Mouse (Mus musculus) embryonic stem cell, embryonic (primary cell): ENCODE results near the gene Helz.

ENCODE experiments used
- CTCF ChIA-PET, 4 experiments: fragments of 300-600 bp in 2 of 4; fragments of 350-600 bp in 2 of 4; sonication (Branson Sonifier 250); formaldehyde crosslinking; loops; one replicate each; lab custom pipeline; 2022; ENCODE audit warnings: inconsistent platforms in 2 of 4; lab: Charles Lee
- POLR2A ChIA-PET, 4 experiments: fragments of 300-600 bp in 2 of 4; fragments of 350-600 bp in 2 of 4; sonication (Branson Sonifier 250); formaldehyde crosslinking; loops; one replicate each; lab custom pipeline; 2022; ENCODE audit warnings: antibody characterized with exemption in 4 of 4, inconsistent platforms in 1 of 4; lab: Charles Lee

Gene Helz

DNA sequence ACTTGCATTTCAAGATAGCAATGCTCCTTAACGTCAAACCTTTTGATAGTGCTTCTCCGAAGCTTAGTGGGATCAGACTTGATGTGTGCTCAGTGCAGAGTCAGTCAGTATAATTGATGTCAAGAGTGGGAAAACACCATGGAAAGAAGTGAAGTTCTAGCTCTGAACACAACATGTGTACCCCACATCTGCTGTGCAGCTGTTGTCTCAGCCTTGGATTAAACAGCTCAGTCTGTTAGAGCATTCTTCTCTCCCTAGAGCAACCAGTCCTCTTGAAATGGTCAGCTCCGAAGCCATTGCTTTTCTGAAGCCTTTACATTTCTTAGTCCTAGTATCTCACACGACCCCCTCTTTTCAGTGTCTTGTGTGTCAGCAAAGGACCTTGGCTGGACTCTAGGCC is 121.2 kb downstream of the Helz start:
- ChIA-PET CTCF (interaction anchor here in 2 of 4 experiments (0.6 to 1.2 kb wide), 3 partner anchors 12 to 325 kb away, joined by 3 to 6 read pairs (median 3); no protein-coding TSS in a partner anchor), POLR2A (interaction anchor here in 2 of 4 experiments (0.5 to 1.5 kb wide), 6 partner anchors 10 to 314 kb away, joined by 3 to 5 read pairs (median 4); no protein-coding TSS in a partner anchor)

DNA sequence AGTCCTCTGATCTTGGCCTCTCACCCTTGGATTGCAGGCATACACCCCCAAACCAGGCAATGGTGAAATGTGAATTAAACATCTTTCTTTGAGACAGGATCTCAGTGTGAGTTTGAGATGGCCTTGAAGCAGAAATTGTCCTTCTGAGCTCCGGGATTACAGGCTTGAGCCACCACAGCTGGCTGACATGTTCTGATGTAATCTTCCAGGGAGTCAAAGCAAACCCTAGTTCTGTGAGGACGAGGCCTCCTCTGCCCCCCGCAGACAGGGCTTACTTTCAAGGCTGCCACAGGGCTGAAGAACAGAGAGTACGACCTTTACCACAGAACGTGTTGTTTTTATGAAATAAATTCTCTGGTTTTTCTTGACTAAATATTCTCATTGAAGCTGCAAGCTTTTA is 126.3 kb downstream of the Helz start:
- ChIA-PET POLR2A (interaction anchor here in 3 of 4 experiments (0.6 to 1.8 kb wide), 7 partner anchors 8 to 29 kb away, joined by 3 to 6 read pairs (median 3); no protein-coding TSS in a partner anchor), CTCF (no interaction called here)

DNA sequence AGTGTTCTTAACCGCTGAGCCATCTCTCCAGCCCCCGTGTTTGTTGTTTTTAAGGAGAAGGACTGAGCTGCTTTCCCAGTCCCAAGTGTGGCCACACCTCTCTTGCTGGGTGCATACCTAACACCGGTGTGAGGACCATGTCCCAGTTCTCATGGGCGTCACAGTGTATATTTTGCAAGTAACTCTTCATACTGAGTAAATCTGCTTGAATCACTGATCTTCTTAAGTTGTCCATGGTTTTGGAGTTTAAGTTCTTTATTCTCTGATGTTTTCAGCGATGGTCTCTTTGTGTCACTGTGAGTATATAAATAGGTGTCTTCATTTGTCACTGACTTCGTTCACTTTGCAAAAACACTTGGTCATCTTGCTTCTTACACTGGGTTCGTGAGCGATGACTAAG is 126.9 kb downstream of the Helz start:
- POLR2A ChIA-PET: interaction anchor here in 1 of 4 experiments (1.5 to 1.8 kb wide), 3 partner anchors 11 to 22 kb away, joined by 3 to 6 read pairs (median 3); no protein-coding TSS in a partner anchor
- CTCF ChIA-PET: no interaction called here

DNA sequence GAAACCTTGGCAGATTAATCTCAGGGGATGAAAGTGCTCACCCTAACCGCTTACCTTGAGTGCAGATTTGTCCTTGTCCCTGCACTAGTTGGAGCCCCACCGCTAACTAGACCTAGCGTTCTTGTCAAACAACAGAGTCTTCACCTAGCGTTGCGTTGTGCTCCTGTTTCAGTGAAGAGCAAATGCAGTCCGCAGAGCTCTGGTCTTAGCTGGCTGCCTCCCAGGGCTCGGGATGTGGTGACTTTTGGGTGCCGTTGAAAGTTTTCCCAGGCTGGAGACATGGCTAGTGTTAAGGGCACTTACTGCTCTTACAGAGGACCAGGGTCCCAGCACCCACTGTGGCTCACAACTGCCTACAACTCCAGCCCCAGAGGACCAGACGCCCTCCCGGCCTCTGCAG is 127.5 kb downstream of the Helz start:
- ChIA-PET POLR2A (interaction anchor here in 1 of 4 experiments (0.7 kb wide), 1 partner anchor 95 kb away, joined by 3 read pairs; no protein-coding TSS in a partner anchor), CTCF (no interaction called here)

DNA sequence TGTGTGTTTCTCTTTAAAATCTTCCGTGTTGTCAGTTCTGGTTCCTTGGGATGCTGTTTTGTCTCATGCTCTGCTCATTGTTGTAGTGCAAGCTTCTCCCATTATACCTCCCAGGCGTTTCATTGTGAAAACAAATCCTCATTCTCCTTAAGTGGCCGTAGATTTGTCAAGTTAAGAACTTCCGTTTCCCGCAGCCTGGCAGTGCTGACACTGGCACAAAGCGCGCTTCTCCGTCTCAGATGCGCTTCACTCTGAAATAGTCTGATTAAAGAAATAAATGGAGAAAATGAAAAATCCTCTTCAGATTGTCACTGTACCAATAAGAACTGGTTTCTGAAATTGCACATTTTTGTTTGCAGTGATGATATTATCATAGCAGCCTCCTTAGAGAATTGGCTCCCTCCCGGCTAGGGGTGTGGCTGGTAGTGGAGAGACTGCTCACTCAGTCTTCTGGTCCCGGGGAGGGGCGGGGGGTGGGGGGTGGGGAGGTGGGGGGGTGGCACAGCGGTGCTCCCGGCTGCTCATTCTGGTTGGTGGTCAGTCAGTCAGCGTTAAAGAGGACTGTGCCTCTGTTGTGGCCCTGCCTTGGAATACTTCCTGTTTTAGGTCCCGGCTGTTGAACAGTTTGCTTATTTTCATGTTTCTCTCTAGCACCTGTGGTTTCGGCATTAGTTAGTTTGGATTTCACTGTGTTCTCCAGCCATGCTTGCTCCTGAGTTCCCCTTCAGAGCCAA is 128.6 kb downstream of the Helz start:
- ChIA-PET POLR2A (interaction anchor here in 1 of 4 experiments (0.5 to 1.2 kb wide), 3 partner anchors 10 to 96 kb away, joined by 3 to 4 read pairs (median 3); no protein-coding TSS in a partner anchor), CTCF (no interaction called here)

DNA sequence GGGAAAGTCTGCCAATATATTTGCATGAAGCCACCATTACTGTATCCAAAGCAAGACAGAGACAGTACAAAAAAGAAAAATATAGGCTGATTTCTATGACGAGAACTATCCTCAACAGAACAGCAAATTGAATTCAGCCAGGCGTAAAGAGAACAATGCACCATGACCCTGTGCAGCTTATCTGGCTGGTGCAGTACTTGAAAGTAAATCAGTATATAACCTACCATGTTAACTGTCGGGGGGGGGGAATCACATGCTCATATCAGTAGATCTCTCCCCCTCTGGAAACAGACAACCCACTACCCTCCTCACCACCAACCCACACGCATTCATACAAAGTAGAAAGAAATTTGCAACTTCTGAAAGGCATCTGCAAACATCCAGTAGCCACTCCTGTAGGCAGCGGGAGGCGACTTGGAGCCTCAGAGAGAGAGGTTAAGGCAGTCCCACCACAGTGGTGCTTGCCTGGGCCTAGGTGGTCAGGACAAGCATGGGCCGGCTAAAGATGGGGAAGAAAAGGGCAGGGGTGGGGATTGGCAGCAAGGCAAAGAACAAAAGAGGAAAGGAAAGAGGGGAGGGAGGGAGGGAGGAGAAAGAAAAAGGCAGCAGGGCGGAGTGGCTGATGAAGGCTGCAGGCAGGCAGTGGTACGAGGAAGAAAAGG is 135.1 kb downstream of the Helz start:
- CTCF ChIA-PET: interaction anchor here in 1 of 4 experiments (0.6 kb wide), 1 partner anchor 1560 kb away, joined by 6 read pairs; no protein-coding TSS in a partner anchor
- POLR2A ChIA-PET: interaction anchor here in 1 of 4 experiments (0.9 to 1.2 kb wide), 4 partner anchors 9 to 24 kb away, joined by 3 to 4 read pairs (median 4); no protein-coding TSS in a partner anchor

DNA sequence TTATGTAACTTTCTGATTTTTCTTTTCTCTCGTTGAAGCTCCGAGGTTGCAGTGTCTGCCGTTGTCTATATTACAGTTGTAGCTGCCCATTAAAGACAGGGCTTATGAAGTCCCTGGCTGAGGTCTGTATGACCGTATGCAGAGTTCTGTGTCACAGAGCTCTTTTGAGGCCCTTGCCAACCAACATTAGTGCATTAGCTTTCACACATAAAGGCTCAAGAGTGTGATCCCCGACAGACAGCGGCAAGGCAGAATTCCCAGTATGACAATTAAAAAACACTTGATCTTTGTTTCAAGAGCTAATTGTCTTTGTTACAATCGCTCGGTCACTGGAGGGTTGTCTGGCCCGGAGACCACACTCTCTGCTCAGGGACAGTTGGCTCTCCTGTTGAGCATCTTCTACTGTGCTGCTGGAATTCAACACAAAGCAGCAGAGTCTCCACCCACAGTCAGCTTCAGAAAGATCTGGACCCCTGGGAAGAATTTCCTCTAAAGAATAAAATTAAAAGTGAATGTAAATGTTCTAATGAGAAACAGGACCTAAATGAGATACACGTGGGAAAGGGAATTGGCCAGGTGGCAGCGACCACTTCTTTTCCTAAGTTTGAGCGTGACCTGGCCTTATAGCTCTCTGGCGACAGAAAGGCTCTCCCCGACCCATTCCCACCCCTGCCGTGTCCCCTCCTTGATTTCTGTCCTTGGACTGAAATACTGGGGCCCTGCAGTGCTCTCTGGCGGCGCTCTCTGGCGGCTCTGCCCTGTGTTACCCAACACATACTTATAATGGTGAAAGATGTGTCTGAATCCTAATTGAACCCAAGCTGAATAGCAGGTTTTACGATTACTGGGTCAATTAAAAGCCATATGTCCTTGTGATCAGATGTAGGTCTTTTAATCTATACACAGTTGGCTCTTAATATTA is 136.1 kb downstream of the Helz start:
- ChIA-PET CTCF (interaction anchor here in 1 of 4 experiments (0.6 kb wide), 1 partner anchor 521 kb away, joined by 5 read pairs; no protein-coding TSS in a partner anchor), POLR2A (interaction anchor here in 2 of 4 experiments (0.6 to 1.9 kb wide), 6 partner anchors 8 to 25 kb away, joined by 3 to 8 read pairs (median 4); no protein-coding TSS in a partner anchor)

DNA sequence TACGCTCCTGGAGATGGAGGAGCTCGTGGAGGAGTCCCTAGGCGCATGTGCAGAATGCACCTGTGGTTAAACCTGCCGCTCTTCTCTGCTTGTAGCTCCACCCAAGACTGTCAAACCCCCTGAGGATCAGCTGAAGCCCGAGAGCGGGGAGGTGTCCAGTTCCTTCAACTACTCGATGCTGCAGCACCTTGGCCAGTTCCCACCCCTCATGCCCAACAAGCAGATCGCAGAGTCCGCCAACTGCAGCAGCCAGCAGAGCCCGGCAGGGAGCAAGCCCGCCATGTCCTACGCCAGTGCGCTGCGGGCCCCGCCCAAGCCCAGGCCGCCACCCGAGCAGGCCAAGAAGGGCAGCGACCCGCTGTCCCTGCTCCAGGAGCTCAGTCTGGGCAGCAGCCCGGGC is 138.6 kb downstream of the Helz start:
- ChIA-PET POLR2A (interaction anchor here in 2 of 4 experiments (0.9 to 2.1 kb wide), 6 partner anchors 9 to 419 kb away, joined by 3 to 7 read pairs (median 4); no protein-coding TSS in a partner anchor), CTCF (interaction anchor here in 2 of 4 experiments (0.6 to 1.0 kb wide), 3 partner anchors 9 to 888 kb away, joined by 3 to 5 read pairs (median 3); no protein-coding TSS in a partner anchor)

DNA sequence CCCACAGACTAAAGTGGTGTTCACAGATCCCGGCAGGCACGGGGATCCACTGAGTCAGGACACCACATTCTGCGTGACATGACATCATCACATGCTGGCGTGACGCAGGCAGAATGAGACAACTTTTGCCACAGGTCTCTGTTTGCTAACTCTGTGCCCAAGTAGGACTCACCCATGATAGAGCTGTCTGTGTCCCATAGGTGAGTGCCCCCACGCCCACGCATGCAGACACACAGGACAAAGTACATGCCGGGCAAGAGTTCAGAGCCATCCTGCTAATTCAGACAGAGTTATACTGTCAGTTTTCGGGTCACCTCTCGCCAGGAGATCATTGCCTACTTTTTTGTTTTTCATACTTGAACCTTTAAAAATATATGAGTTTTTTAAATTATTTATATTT is 140.8 kb downstream of the Helz start:
- ChIA-PET CTCF (interaction anchor here in 1 of 4 experiments (0.5 kb wide), 1 partner anchor 59 kb away, joined by 4 read pairs; no protein-coding TSS in a partner anchor), POLR2A (interaction anchor here in 2 of 4 experiments (0.6 to 1.2 kb wide), 2 partner anchors 13 to 127 kb away, joined by 3 to 4 read pairs; no protein-coding TSS in a partner anchor)

DNA sequence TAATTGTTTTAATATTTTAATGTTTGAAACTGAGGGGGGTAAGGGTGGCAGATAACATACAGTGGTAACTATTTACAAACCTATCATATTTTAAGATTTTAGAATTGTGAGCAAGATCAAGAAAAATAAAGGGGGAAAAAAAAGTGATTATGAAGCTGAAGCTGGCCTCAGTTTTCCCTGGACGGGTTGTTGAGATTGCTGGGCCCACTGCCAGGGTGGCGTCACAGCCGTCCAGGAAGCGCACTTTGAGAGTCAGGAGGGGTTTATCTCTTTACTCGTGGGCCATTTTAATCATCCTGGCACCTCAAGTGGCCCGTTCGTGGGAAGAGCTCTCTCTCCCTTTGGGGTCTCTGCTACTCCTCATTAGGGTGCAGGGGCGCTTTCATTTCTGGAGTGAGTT is 143.8 kb downstream of the Helz start:
- POLR2A ChIA-PET: interaction anchor here in 1 of 4 experiments (1.1 kb wide), 1 partner anchor 8 kb away, joined by 4 read pairs; no protein-coding TSS in a partner anchor
- CTCF ChIA-PET: no interaction called here

DNA sequence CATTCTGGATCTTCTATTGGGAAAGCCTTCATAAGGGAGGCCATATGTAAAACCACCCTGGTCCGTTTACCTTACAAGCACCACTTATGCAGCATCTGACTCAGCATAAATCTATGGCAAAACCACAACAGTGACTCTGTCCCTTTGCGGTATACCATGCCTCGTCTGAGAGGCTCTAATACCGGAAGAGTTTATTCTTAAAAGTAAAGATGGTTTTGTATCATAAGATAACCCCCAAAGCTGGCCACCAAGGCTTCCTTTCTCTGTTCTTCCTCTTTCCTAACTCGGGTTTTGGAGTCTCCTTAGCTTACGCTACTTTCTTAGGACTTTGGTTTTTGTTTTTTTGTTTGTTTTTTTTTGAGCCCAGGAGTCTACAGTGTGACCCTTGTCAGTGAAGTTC is 145.6 kb downstream of the Helz start:
- ChIA-PET POLR2A (interaction anchor here in 1 of 4 experiments (0.7 kb wide), 3 partner anchors 13 to 186 kb away, joined by 3 to 5 read pairs (median 3); no protein-coding TSS in a partner anchor), CTCF (no interaction called here)

DNA sequence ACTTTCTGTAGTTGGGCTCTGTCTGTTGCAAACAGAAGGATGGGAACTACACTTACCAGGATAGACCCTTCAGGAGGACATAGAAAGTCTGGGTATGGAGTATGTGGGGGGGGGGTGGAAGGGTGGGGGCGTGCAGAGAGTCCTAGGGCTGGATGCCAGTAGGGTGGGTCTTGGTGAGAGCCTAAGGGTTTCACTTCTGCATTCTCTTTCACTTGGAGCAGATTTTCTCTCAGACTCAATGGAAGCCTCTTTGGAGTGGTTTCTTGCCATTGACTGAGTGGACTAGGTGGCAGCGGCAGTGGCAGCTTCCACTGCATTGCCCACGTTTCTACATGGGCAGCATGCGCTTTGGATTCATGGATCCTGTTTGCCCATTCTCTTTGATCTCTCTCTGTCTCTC is 152.2 kb downstream of the Helz start:
- CTCF ChIA-PET: no interaction called here

DNA sequence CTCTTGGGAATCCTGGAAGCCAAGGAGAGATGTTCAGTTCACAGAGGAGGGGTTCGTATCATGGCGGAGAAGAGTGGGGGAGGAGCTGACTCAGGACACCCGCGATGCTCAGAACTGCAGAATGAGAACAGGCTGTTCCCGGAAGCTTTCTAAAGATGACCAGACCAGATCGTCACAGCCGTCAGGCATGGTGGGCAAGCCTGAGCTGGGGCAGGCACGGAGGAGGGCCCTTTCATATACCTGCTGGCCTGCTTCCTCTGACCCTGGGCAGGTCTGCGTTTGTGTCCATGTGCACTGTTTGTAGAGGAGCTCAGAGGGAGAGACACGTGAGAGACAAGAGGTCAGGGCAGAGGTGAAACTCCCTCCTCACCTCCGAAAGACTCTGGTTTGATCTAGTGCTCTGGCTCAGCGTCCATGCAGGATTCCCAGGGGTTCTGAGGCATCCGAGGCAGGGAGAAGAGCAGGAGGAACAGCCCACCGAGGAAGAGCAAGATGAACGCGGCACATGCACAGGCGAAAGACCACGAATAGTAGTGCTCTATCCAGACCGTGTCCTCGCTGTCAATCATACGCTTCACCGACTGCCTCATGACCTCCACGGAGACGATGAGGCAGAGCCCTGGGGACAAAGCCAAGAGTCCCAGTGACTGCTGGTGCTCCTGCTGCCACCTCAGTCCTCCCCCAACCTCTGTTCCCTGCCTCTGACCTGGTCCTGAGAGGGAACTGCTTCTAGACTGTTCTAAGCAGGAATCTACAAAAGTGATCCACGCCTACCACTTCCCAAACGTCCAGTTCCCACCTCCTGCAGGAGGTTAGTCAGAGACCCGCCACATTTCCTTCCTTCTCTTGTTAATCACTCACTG is 155.8 kb downstream of the Helz start:
- ChIA-PET POLR2A (interaction anchor here in 1 of 4 experiments (0.6 to 1.7 kb wide), 2 partner anchors 13 to 30 kb away, joined by 3 to 4 read pairs; no protein-coding TSS in a partner anchor), CTCF (no interaction called here)

More for the DNA sequence above, 152.2 kb downstream of the Helz start:
- POLR2A ChIA-PET: no interaction called here

DNA sequence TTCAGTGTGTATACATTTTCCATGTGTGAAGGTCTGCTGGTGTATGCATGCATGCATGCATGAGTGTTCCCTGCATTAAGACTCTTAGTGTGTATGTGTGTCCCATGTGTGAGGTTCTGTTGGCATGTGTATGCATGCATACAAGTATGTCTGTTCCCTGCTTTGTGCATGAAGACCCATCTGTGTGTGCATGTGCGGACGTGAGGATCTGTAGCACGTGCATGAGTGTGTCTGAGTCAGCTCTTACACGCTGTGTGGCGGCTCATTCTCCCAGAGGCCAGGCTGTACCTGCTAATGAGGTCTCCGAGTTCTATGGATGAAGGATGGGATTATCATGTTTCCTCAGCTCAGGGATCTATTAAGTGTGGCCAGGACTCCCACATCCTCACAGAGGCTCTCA is 157.3 kb downstream of the Helz start:
- POLR2A ChIA-PET: no interaction called here
- CTCF ChIA-PET: no interaction called here

DNA sequence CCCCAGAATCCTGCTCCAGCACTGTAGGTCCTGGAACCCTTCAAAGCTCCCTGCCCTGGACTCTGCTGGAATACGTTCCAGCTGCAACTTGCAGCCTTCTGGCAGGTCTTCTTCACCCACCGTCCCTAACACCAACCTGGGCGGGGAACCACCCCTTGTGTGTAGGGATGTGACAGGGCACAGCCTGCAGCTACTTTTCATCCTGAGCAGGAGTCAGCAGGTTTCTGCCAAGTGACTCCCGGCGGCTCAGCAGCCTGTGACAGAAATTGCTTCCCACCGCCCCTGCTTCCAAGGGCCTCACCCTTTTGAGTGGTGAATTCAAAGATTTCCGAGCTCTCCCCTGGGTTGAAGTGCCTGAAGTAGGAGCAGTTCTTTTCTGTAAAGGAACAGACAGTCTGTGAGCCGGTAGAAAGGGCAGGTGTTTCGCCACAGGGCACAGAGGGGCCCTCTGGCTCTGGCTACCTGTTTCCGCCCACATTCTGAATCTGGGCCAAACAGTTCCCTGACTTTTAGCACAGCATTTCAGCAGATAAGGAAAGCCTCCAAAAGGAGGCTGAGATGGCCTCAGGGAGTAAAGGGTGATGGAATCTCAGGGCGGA is 157.8 kb downstream of the Helz start:
- ChIA-PET CTCF (interaction anchor here in 1 of 4 experiments (0.5 kb wide), 2 partner anchors 55 to 132 kb away, joined by 3 to 8 read pairs; no protein-coding TSS in a partner anchor), POLR2A (interaction anchor here in 3 of 4 experiments (0.5 to 1.4 kb wide), 4 partner anchors 8 to 81 kb away, joined by 3 read pairs; no protein-coding TSS in a partner anchor)

DNA sequence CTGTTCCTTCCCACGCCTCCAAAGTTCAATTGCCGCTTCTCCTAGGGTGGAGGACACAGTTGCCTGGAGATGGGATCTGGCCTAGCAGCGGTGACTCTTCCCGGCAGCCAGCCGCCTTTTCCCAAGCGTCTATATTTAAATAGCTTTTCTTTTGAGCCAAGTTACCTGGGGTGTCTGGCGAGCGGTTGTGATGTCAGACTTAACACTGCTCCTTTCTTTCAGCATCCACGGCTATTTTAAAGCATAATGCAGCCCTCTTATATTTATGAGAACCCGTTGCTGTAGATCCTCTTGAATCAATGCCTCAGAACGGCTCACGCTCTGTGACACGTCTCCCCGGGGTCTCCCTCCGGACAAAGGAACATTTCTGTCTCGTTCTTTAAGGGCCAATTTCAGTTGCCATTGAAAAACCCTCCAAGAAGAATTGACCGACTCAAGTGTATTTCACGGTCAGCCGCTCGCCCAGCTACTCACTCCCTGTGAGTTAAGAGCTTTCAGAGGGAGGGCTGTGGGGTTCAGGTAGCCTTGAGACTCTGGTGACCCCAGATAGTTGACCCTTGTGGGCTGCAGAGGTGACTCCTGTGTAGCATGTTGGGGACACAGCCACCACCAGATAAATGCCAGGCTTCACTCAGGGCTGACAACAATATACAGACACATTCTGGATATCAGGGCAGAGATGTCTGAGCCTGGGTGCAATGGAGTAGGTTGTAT is 160.3 kb downstream of the Helz start:
- POLR2A ChIA-PET: no interaction called here
- CTCF ChIA-PET: no interaction called here
